Mouse (Mus musculus) gastrocnemius, adult 8-10 months (tissue): Measurements from ENCODE around the gene Pde12. TPM values are rescaled to one million over a fixed set of nuclear protein-coding genes. Genes with fewer than 3 reads are reported as not detected.
A peak's percentile ranks its signal among the peaks of the same experiment; 100 is the strongest.
"Not testable (repeated sequence)": the region's sequence is repeated elsewhere in the genome, so short reads cannot be mapped to it uniquely, and the experiment has no call there.

Source experiments
- DNase-seq, 2 experiments: peaks; one replicate each; pipeline ENCODE4 v3.0.0; 2022; ENCODE audit warnings: low spot score in 2 of 2
- total RNA-seq, 4 experiments: library from RNA; stranded (reverse); gene quantifications; 2 replicates each; pipeline ENCODE4 v1.2.4; 2022

The Pde12 gene
- total RNA-seq = 1 to 10 TPM; 3.7 to 4.7 (median 4.0) TPM

GRCm38 (mm10) chr14:26669292-26670073 lies at the start of gene Pde12:
Gene Pde12 (minus strand): TSS chr14:26669883.
- peak; percentile 82 to 83 for DNase-seq

DNA sequence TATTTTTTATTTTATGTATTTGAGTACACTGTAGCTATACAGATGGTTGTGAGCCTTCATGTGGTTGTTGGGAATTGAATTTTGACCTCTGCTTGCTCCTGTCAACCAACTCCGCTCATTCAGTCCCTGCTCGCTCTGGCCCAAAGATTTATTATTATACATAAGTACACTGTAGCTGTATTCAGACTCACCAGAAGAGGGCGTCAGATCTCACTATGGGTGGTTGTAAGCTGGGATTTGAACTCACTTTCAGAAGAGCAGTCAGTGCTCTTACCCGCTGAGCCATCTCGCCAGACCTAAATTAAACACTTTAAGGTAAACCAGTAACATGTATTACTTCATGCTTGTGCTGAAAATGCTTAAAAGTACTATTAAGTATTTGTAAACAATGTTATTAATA lies 35.6 kb upstream of the Pde12 start:
- not testable (repeated sequence) for DNase-seq

DNA sequence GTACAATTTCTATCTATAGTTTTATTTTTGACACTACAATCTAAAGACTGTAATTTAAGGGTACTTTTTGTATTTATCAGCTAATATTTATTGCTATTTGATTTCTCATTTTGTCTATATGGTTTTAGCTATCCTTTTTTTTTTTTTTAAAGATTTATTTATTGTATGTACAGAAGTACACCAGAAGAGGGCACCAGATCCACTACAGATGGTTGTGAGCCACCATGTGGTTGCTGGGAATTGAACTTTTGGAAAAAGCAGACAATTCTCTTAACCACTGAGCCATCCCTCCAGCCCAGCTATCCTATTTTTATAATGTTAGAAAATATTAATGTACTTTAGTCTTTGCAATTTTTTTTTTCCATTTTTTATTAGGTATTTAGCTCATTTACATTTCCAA lies 28.2 kb upstream of the Pde12 start:
- DNase-seq = no peak

GRCm38 (mm10) chr14:26692974-26693373 lies 23.3 kb upstream of the Pde12 start, which contains the start of gene Dnah12:
Gene Dnah12 (plus strand): TSS chr14:26693274.
- no peak for DNase-seq

DNA sequence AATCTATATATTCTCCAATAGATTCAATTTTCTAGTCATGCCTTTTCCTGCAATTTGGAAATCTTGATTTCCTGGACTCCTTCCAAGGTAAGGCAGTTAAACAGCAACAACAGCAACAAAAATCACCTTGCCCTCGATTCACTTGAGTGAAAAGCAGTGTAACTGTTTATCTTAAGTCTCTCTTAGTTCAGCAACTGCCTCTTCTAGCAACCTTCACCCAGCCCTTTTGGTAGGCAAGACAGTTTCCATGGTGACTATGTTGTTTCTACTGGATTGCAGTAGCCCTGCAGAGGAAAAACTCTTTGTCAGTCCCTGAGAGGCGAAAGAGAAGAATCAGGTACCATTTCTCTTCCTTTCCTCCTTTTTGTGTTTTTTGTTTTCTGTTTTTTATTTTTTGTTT lies 21.7 kb upstream of the Pde12 start:
- DNase-seq = no peak

DNA sequence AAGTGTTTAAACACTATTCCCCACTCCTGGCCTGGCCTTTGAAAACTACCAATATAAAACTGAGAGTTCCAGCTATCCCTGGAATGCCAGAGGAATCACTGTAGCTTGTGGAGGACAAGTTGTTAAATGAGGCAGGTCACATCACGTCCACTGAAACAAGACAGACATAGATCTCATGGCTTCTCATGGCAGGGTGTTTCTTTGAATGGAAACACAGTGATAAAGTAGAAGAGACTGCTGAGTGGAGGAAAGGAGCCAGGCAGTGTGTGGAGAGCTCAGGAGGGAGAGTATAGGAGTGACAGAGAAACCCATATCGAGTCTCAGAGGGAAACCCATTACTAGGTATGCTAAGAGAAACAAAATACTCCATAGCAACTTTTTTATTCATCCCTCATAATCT lies 21.0 kb upstream of the Pde12 start:
- no peak for DNase-seq

DNA sequence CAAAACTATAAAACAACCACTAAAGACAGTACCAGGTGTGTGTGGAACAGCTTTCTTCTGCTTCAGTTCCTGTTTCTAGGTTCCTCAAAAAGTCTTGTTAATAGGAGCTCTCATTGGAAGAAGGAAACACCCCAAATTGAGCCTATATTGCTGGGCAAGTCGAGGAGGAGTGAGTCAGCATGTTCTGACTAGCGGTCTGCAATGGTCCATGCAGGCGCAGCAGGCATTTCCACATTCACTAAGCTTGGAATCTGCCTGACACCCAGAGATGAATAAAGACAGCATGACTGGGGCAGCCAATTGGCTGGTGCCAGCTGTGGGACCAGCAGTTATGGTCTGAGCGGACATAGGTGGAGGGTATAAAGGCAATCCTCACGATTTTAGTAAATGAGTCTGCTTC lies 6.1 kb upstream of the Pde12 start:
- DNase-seq = no peak

GRCm38 (mm10) chr14:26675371-26675770 lies 5.7 kb upstream of the Pde12 start:
- DNase-seq = no peak

DNA sequence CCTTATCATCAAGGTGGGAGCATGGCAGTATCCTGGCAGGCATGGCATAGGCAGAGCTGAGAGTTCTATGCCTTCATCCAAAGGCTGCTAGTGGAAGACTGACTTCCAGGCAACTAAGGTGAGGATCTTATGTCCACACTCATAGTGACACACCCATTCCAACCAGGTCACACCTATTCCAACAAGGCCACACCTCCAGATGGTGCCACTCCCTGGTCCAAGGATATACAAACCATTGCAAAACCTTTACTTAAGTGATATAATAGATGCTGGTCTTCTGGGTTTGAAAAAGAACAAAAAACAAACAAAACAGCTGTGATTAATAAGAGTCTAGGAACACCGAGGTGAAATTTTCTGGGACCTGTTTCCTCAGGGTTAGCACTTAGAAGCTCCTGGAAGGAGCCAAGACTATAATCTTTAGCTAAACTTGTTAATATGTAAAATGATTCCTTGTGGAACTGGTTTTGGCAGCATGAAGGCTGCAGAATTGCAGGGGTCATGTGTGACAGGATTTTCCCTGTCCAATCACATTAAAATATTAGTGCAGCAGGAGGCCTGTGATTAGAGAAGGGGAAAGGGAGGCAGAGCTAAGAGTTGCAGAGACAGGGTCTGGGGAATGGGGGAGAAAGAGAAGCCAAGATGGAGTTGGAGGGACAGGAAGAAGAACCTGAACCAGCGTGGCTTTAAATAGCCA lies 4.9 kb upstream of the Pde12 start:
- DNase-seq = not testable (repeated sequence)

- not testable (repeated sequence) for DNase-seq
Measured at GRCm38 (mm10) chr14:26671870-26672615, 2.4 kb upstream of the Pde12 start.

GRCm38 (mm10) chr14:26670964-26671363 lies 1.3 kb upstream of the Pde12 start:
- DNase-seq = no peak

GRCm38 (mm10) chr14:26668371-26669291 lies 1.1 kb downstream of the Pde12 start:
- peak in 1 of 2 experiments; percentile 16 for DNase-seq

DNA sequence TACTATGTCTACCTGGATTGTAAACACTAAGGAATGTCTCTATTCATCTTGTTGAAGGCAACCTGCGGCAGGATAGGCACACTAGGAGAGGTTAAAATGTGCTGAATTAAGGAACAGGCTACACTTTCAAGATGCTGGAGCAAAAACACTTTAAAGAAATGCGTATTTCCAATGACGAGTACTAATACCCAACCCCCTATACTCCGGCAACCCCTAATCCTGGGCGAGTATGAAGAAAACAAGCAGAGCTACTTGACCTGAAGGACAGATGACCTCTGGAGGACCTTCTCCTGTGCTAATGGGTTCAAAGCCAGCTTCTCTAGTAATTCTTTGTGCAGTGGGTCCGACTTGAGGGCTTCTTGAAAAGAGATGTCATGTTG lies 1.7 kb downstream of the Pde12 start:
- no peak for DNase-seq

DNA sequence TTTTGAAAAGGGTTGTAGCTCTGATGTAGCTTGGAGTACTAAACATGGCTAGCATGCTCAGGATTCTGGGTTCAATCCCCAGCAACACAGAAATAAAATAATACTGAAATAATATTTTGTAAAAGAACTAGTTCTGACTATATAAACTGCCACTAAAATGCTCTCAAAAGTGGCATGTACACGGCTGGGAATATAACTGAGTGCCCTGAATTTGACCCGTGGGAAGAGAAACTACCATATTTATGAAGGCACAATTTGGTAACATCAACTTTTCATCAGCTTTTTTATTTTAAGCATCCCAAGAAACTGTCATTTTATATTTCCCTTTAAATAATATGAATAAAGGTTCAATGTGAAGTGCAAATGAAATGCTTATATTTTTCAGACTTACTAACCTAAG lies 5.8 kb downstream of the Pde12 start:
- no peak for DNase-seq

DNA sequence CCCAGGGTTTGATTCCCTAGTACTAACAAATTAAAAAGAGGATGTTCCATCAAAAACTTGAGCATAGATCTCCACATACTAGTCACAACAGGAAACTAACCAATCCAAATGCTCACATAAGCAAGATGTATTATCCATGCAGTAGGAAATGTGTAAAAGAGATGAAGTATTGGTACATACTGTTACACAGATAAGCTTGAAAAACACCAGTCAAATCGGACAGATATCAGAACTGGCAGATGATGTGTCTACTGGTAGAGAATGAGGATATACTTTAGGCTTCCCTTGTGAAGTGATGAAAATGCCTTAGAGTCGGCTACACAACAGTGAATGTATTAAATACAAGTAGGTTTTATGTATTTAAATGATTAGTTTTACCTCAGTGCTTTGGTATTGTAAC lies 7.2 kb downstream of the Pde12 start:
- DNase-seq = no peak

- no peak for DNase-seq
Measured at GRCm38 (mm10) chr14:26662016-26662415, 7.7 kb downstream of the Pde12 start.

GRCm38 (mm10) chr14:26660233-26660632 lies 9.4 kb downstream of the Pde12 start:
- DNase-seq = no peak

DNA sequence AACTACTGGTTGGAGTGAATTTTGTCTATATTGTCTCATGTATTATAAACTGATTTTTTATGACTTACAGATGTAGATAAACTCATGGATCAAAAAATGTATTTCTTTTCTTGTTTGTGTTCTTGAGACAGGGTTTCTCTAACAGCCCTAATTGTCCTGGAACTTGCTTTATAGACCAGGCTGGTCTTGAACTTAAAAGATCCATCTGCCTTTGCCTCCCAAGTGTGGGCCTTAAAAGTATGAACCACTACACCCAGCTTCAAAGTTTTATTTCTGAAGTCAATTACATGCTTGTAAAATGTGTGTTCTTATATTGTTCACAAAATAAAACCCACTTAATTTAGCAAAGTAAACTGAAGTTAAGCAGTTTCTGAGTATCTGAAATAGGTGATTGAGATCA lies 11.5 kb downstream of the Pde12 start:
- DNase-seq = no peak

DNA sequence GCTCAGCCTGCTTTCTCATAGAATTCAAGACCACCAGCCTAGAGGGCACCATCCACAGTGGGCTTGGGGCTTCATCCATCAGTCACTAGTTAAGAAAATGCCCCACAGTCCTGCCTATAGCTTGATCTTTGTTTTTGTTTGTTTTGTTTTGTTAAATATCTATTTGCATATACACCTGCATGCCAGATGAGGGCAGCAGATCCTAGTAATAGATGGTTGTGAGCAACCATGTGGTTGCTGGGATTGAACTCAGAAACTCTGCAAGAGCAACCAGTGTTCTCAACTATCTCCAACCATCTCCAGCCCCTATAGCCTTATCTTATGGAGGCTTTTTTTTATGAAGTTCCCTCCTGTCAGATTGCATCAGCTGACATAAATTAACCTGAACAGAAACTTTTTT lies 17.8 kb downstream of the Pde12 start:
- no peak for DNase-seq

GRCm38 (mm10) chr14:26647811-26648210 lies 21.9 kb downstream of the Pde12 start:
- no peak for DNase-seq
